Mouse (Mus musculus) adipose tissue, adult 10 weeks (tissue): Measurements from ENCODE around the gene Rprd1b. TPM values are rescaled to one million over a fixed set of nuclear protein-coding genes. Genes with fewer than 3 reads are reported as not detected.

Experiments
- polyA plus RNA-seq: library from polyadenylated mRNA; stranded (reverse); fragments of 350-450 nt; fragmentation: Illumina TruSeq; extraction: RNeasy Lipid Tissue Mini Kit (QIAGEN cat#74804); gene quantifications from one replicate; pipeline ENCODE4 v1.2.3, GENCODE M21; 2014; ENCODE audit warnings: low read depth, low replicate concordance

Gene Rprd1b
- 16.2 TPM for polyA plus RNA-seq

GRCm38 (mm10) chr2:158028354-158028863, at the start of gene Rprd1b, which contains the start of gene Tti1:
Gene Rprd1b, plus strand, starts transcription at chr2:158028497.
Gene Tti1, minus strand, starts transcription at chr2:158028433.

GRCm38 (mm10) chr2:158146223-158146622, 117.9 kb downstream of the Rprd1b start, which contains the start of gene Tgm2:
Gene Tgm2, minus strand, starts transcription at chr2:158146436.

Other genes with a start within 250 kb of the Rprd1b start
- gene Vstm2l, start 113.8 kb upstream of the Rprd1b start, polyA plus RNA-seq = not detected
- gene Tti1, start 64 bp upstream of the Rprd1b start, polyA plus RNA-seq = 11.6 TPM
- gene Tgm2, start 117.9 kb downstream of the Rprd1b start, polyA plus RNA-seq = 140 TPM
- 13.7 TPM for gene D630003M21Rik, start 200.7 kb downstream of the Rprd1b start, polyA plus RNA-seq
- gene Bpi, start 229.6 kb downstream of the Rprd1b start, polyA plus RNA-seq = 67.1 TPM